Mouse (Mus musculus): ENCODE data around the gene T. TPM values are rescaled to one million over a fixed set of nuclear protein-coding genes. Genes with fewer than 3 reads are reported as not detected.
A peak's percentile ranks its signal among the peaks of the same experiment; 100 is the strongest.
"Not testable (repeated sequence)": the region's sequence is repeated elsewhere in the genome, so short reads cannot be mapped to it uniquely, and the experiment has no call there.

Gene T
- polyA plus RNA-seq, 1 experiment = not detected

DNA sequence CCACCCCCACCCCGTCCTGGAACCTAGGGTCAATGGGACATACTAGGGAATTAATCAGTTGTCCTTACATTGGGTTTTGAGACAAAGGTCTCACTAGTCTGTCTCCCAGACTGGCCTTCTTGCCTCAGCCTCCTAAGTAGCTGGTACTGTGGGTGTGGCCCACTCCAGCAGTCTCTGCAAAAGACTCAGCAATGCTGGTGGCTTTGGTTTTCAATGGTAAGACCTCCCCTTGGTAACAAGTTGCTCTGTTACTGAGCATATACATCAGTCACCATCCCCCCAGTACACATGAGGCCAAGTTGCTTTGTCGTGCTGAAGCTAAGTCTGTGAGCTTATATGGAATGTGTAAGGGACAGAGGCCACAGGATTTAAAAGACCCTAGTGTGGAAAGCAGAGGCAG is 36.3 kb upstream of the T start:
- Histone ChIP-seq H3K27ac (ENCODE audit: insufficient read depth, low read depth, low read length) (no peak overlapping the region), H3K36me3 (ENCODE audit: control insufficient read depth, insufficient read depth, low read length) (no peaks in the 10 kb centered on the region), H3K27me3 (replicated peaks; ENCODE audit: control insufficient read depth, insufficient read depth, low read length) (no peaks in the 10 kb centered on the region), H3K4me1 (ENCODE audit: control insufficient read depth, insufficient read depth, low read length) (no peaks in the 10 kb centered on the region), H3K4me3 (ENCODE audit: insufficient read depth, low read depth, low read length) (no peak overlapping the region)
- TF ChIP-seq CTCF (conservative IDR thresholded peaks at IDR 0.05; ENCODE audit: insufficient read depth, insufficient read length, low read depth, low read length) (no peak), POLR2A (IDR thresholded peaks at IDR 0.05; ENCODE audit: low read depth, low read length) (no peak)
- WGBS = 78% methylated on average over 2 of the region's 2 CpGs
- no peak for DNase-seq

GRCm38 (mm10) chr17:8403932-8404331 is 30.3 kb upstream of the T start:
- not testable (repeated sequence) for H3K4me3 ChIP-seq (ENCODE audit: insufficient read depth, low read depth, low read length); H3K27ac ChIP-seq (ENCODE audit: insufficient read depth, low read depth, low read length); DNase-seq; H3K4me1 ChIP-seq (ENCODE audit: control insufficient read depth, insufficient read depth, low read length); H3K36me3 ChIP-seq (ENCODE audit: control insufficient read depth, insufficient read depth, low read length); H3K27me3 ChIP-seq (replicated peaks; ENCODE audit: control insufficient read depth, insufficient read depth, low read length)
- 46% methylated on average over 8 of the region's 8 CpGs for WGBS

- Histone ChIP-seq H3K27ac (ENCODE audit: insufficient read depth, low read depth, low read length) (no peak overlapping the region), H3K4me3 (ENCODE audit: insufficient read depth, low read depth, low read length) (no peak overlapping the region), H3K4me1 (ENCODE audit: control insufficient read depth, insufficient read depth, low read length) (no peaks in the 10 kb centered on the region), H3K27me3 (replicated peaks; ENCODE audit: control insufficient read depth, insufficient read depth, low read length) (no peaks in the 10 kb centered on the region), H3K36me3 (ENCODE audit: control insufficient read depth, insufficient read depth, low read length) (no peaks in the 10 kb centered on the region)
- no peak for DNase-seq
- 73% methylated on average over 6 of the region's 6 CpGs for WGBS
- no peak for TF ChIP-seq CTCF (conservative IDR thresholded peaks at IDR 0.05; ENCODE audit: insufficient read depth, insufficient read length, low read depth, low read length)
- TF ChIP-seq POLR2A (IDR thresholded peaks at IDR 0.05; ENCODE audit: low read depth, low read length) = no peak
Observed at GRCm38 (mm10) chr17:8406285-8406684, 27.9 kb upstream of the T start.

DNA sequence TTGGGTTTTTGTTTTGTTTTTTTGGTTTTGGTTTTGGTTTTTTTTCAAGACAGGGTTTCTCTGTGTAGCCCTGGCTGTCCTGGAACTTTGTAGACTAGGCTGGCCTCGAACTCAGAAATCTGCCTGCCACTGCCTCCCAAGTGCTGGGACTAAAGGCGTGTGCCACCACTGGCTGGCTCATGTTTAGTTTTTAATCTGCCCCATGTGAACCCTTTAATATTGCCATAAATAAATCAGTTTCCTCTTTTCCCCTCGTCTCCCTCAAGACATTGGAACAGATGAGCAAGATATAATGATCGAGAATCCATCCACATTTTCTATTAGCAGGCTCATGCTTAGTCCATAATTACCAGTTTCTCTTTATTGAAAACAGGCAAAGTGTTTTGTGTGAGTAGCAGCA is 26.2 kb upstream of the T start:
- H3K27ac ChIP-seq (ENCODE audit: insufficient read depth, low read depth, low read length); DNase-seq; H3K27me3 ChIP-seq (replicated peaks; ENCODE audit: control insufficient read depth, insufficient read depth, low read length); H3K4me3 ChIP-seq (ENCODE audit: insufficient read depth, low read depth, low read length); H3K36me3 ChIP-seq (ENCODE audit: control insufficient read depth, insufficient read depth, low read length); H3K4me1 ChIP-seq (ENCODE audit: control insufficient read depth, insufficient read depth, low read length): not testable (repeated sequence)
- 74% methylated on average over 4 of the region's 4 CpGs for WGBS

- WGBS = 16% methylated on average over 16 of the region's 16 CpGs
- TF ChIP-seq POLR2A (IDR thresholded peaks at IDR 0.05; ENCODE audit: low read depth, low read length) (no peak), CTCF (conservative IDR thresholded peaks at IDR 0.05; ENCODE audit: insufficient read depth, insufficient read length, low read depth, low read length) (no peak)
- no peak overlapping the region for H3K4me3 ChIP-seq (ENCODE audit: insufficient read depth, low read depth, low read length)
- no peaks in the 10 kb centered on the region for H3K27me3 ChIP-seq (replicated peaks; ENCODE audit: control insufficient read depth, insufficient read depth, low read length)
- no peaks in the 10 kb centered on the region for H3K36me3 ChIP-seq (ENCODE audit: control insufficient read depth, insufficient read depth, low read length)
- H3K4me1 ChIP-seq (ENCODE audit: control insufficient read depth, insufficient read depth, low read length) = no peaks in the 10 kb centered on the region
- DNase-seq = no peak
- H3K27ac ChIP-seq (ENCODE audit: insufficient read depth, low read depth, low read length) = no peak overlapping the region
Observed at GRCm38 (mm10) chr17:8408589-8409295, 25.5 kb upstream of the T start.

DNA sequence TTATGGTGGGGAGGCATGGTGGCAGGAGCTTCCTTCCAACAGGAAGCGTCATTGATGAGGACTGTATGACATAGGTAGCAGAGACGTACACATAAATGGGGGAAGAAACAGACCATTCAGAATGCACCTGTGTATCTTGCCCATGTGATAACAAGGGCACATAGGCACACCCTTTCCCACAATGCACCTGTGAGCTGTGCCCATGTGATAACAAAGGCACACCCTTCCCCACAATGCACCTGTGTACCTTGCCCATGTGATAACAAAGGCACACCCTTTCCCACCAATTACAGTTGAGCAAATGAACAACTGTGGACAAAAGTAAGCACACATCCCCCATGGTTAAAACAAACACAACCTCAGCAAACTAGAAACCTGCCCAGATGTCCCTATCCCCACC is 23.9 kb upstream of the T start:
- no peak for TF ChIP-seq CTCF (conservative IDR thresholded peaks at IDR 0.05; ENCODE audit: insufficient read depth, insufficient read length, low read depth, low read length)
- TF ChIP-seq POLR2A (IDR thresholded peaks at IDR 0.05; ENCODE audit: low read depth, low read length) = no peak
- no peaks in the 10 kb centered on the region for H3K27me3 ChIP-seq (replicated peaks; ENCODE audit: control insufficient read depth, insufficient read depth, low read length)
- DNase-seq = no peak
- no peak overlapping the region for H3K27ac ChIP-seq (ENCODE audit: insufficient read depth, low read depth, low read length)
- no peaks in the 10 kb centered on the region for H3K4me1 ChIP-seq (ENCODE audit: control insufficient read depth, insufficient read depth, low read length)
- 90% methylated on average over 2 of the region's 2 CpGs for WGBS
- H3K4me3 ChIP-seq (ENCODE audit: insufficient read depth, low read depth, low read length) = no peak overlapping the region
- no peaks in the 10 kb centered on the region for H3K36me3 ChIP-seq (ENCODE audit: control insufficient read depth, insufficient read depth, low read length)

DNA sequence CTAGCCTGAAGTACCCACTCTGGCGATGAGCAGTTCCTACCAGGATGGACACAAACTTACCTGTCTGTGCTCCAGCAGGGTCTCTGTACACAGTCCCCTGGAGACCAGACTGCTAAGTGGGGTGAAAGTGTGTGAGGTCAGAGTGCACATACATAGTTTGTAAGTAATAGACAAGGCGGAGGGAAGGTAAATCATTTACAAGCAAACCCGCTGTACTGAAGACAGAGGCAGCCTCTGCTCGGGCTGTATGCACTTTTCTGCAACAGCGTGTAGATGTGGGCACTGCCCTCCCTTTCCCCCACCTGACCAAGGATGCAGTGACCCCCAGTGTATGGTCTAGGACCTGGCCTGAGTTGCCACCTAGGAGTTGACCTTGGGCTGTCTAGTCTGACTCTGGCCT is 20.6 kb upstream of the T start:
- H3K4me3 ChIP-seq (ENCODE audit: insufficient read depth, low read depth, low read length) = no peak overlapping the region
- H3K27me3 ChIP-seq (replicated peaks; ENCODE audit: control insufficient read depth, insufficient read depth, low read length) = no peaks in the 10 kb centered on the region
- DNase-seq = peak; percentile 72
- no peak overlapping the region for H3K27ac ChIP-seq (ENCODE audit: insufficient read depth, low read depth, low read length)
- WGBS = 47% methylated on average over 5 of the region's 5 CpGs
- no peaks in the 10 kb centered on the region for H3K4me1 ChIP-seq (ENCODE audit: control insufficient read depth, insufficient read depth, low read length)
- TF ChIP-seq POLR2A (IDR thresholded peaks at IDR 0.05; ENCODE audit: low read depth, low read length) (no peak), CTCF (conservative IDR thresholded peaks at IDR 0.05; ENCODE audit: insufficient read depth, insufficient read length, low read depth, low read length) (no peak)
- H3K36me3 ChIP-seq (ENCODE audit: control insufficient read depth, insufficient read depth, low read length) = no peaks in the 10 kb centered on the region

DNA sequence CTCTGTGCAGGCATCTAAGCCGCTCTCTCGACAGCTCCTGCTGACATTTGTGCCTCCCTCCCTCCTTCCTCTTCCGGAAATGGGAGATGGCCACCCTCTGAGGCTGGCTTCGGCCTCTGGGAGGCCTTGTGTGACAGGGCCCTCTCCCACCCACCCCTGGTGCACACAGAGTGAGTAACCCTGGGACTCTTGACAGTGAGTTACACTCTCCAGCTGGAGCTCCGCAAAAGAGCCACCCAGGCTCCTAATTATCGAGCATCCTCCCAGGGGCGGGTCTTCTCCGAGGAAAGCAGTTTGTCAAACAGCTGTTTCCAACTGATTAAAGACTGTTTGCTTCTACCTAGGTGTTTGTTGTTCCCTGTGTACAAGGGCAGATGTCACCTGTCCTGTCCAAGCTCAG is 18.7 kb upstream of the T start:
- no peak for TF ChIP-seq CTCF (conservative IDR thresholded peaks at IDR 0.05; ENCODE audit: insufficient read depth, insufficient read length, low read depth, low read length)
- TF ChIP-seq POLR2A (IDR thresholded peaks at IDR 0.05; ENCODE audit: low read depth, low read length) = no peak
- no peak overlapping the region for H3K27ac ChIP-seq (ENCODE audit: insufficient read depth, low read depth, low read length)
- H3K27me3 ChIP-seq (replicated peaks; ENCODE audit: control insufficient read depth, insufficient read depth, low read length) = no peaks in the 10 kb centered on the region
- no peak for DNase-seq
- H3K36me3 ChIP-seq (ENCODE audit: control insufficient read depth, insufficient read depth, low read length) = no peaks in the 10 kb centered on the region
- 51% methylated on average over 8 of the region's 8 CpGs for WGBS
- H3K4me3 ChIP-seq (ENCODE audit: insufficient read depth, low read depth, low read length) = no peak overlapping the region
- no peaks in the 10 kb centered on the region for H3K4me1 ChIP-seq (ENCODE audit: control insufficient read depth, insufficient read depth, low read length)
